Mouse (Mus musculus): ENCODE results near the gene Rufy1. TPM values are rescaled to one million over a fixed set of nuclear protein-coding genes. Genes with fewer than 3 reads are reported as not detected.
"Not testable (repeated sequence)": the region's sequence is repeated elsewhere in the genome, so short reads cannot be mapped to it uniquely, and the experiment has no call there.

The Rufy1 gene
- total and polyA plus RNA-seq, 2 experiments from 2014 or later: 11.3 to 19.9 TPM

DNA sequence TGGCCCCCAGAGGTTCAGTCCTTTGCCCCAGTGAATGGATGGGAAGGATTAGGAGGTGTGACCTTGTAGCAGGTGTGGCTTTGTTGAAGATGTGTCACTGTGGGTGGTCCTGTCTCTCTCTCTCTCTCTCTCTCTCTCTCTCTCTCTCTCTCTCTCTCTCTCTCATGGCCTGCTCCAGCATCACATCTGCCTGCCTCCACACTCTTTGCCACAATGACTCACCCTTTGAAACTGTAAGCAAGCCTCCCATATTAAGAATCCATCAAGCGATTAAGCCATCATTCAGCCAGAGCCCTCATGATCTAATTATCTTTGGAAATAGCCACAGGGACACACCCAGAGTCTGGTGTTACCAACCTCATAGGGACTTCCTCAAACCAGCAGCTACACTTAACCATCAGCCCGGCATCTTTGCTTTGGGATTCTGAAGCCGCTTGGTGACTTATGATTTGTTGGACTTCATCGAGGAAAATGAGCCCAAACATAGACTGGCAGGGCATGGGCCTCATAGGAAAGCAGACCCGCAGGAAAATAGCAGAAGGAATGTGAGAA, 61.5 kb downstream of the Rufy1 start:
- no peak overlapping the region for H3K9ac ChIP-seq (replicated peaks; ENCODE audit: low read length, poor library complexity, severe bottlenecking)
- DNase-seq (ENCODE audit: low spot score) (no peak), ATAC-seq (ENCODE audit: low FRiP score) (no peak)
- no peaks in the 10 kb centered on the region for H3K36me3 ChIP-seq (ENCODE audit: insufficient read depth, low read length)
- H3K4me3 ChIP-seq (ENCODE audit: low read depth, low read length): no peak overlapping the region
- no peak overlapping the region for H3K27ac ChIP-seq (ENCODE audit: low read depth, low read length)
- no peaks in the 10 kb centered on the region for H3K4me1 ChIP-seq (ENCODE audit: insufficient read depth, low read length)
- no peaks in the 10 kb centered on the region for H3K9me3 ChIP-seq (ENCODE audit: low read length)
- TF ChIP-seq CTCF (IDR thresholded peaks at IDR 0.05): no peak
- no peak overlapping the region for H3K4me2 ChIP-seq (ENCODE audit: low read depth, low read length, poor library complexity, severe bottlenecking)
- no peaks in the 10 kb centered on the region for H3K27me3 ChIP-seq (ENCODE audit: insufficient read depth, low read length)
- WGBS: 89% methylated on average over 5 of the region's 5 CpGs

GRCm38 (mm10) chr11:50367531-50367930, 63.4 kb downstream of the Rufy1 start:
- DNase-seq (ENCODE audit: low spot score) (no peak), ATAC-seq (ENCODE audit: low FRiP score) (no peak)
- Histone ChIP-seq H3K4me1 (ENCODE audit: insufficient read depth, low read length) (no peaks in the 10 kb centered on the region), H3K4me3 (ENCODE audit: low read depth, low read length) (no peak overlapping the region), H3K9me3 (ENCODE audit: low read length) (no peaks in the 10 kb centered on the region), H3K4me2 (ENCODE audit: low read depth, low read length, poor library complexity, severe bottlenecking) (no peak overlapping the region), H3K36me3 (ENCODE audit: insufficient read depth, low read length) (no peaks in the 10 kb centered on the region), H3K27ac (ENCODE audit: low read depth, low read length) (no peak overlapping the region), H3K9ac (replicated peaks; ENCODE audit: low read length, poor library complexity, severe bottlenecking) (no peak overlapping the region), H3K27me3 (ENCODE audit: insufficient read depth, low read length) (no peaks in the 10 kb centered on the region)
- TF ChIP-seq CTCF (IDR thresholded peaks at IDR 0.05): no peak
- WGBS: 91% methylated on average over 9 of the region's 9 CpGs

GRCm38 (mm10) chr11:50365322-50365721, 65.6 kb downstream of the Rufy1 start:
- no peak overlapping the region for H3K9ac ChIP-seq (replicated peaks; ENCODE audit: low read length, poor library complexity, severe bottlenecking)
- DNase-seq (ENCODE audit: low spot score) (no peak), ATAC-seq (ENCODE audit: low FRiP score) (no peak)
- TF ChIP-seq CTCF (IDR thresholded peaks at IDR 0.05): no peak
- H3K4me2 ChIP-seq (ENCODE audit: low read depth, low read length, poor library complexity, severe bottlenecking): no peak overlapping the region
- H3K4me1 ChIP-seq (ENCODE audit: insufficient read depth, low read length): no peaks in the 10 kb centered on the region
- H3K27me3 ChIP-seq (ENCODE audit: insufficient read depth, low read length): no peaks in the 10 kb centered on the region
- H3K27ac ChIP-seq (ENCODE audit: low read depth, low read length): no peak overlapping the region
- no peaks in the 10 kb centered on the region for H3K9me3 ChIP-seq (ENCODE audit: low read length)
- no peak overlapping the region for H3K4me3 ChIP-seq (ENCODE audit: low read depth, low read length)
- no peaks in the 10 kb centered on the region for H3K36me3 ChIP-seq (ENCODE audit: insufficient read depth, low read length)

DNA sequence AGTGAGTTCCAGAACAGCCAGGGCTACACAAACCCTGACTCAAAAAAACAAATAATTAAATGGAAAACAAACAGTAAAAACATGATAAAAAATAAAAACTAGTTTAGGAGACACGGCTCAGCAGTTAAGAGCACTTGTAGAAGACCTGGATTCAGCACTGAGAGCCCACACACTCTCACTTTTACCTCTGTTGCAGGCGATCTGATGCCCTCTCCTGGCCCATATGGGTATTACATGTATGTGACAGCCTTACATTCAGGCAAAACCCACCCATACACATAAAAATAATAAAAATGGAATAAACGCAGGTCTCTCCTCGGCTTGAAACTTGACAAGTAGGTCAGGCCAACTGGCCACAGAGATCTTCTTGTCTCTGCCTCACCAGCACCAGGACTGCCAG, 66.4 kb downstream of the Rufy1 start:
- Histone ChIP-seq H3K36me3 (ENCODE audit: insufficient read depth, low read length) (no peaks in the 10 kb centered on the region), H3K9me3 (ENCODE audit: low read length) (no peaks in the 10 kb centered on the region), H3K4me3 (ENCODE audit: low read depth, low read length) (no peak overlapping the region), H3K27ac (ENCODE audit: low read depth, low read length) (no peak overlapping the region), H3K27me3 (ENCODE audit: insufficient read depth, low read length) (no peaks in the 10 kb centered on the region), H3K9ac (replicated peaks; ENCODE audit: low read length, poor library complexity, severe bottlenecking) (no peak overlapping the region), H3K4me2 (ENCODE audit: low read depth, low read length, poor library complexity, severe bottlenecking) (no peak overlapping the region), H3K4me1 (ENCODE audit: insufficient read depth, low read length) (no peaks in the 10 kb centered on the region)
- WGBS: 5% methylated on average over 4 of the region's 4 CpGs
- DNase-seq (ENCODE audit: low spot score) (peak; percentile 86), ATAC-seq (ENCODE audit: low FRiP score) (0 out of 2 replicates have a peak, but pooled peaks have one; percentile 28)
- peak; percentile 94 for TF ChIP-seq CTCF (IDR thresholded peaks at IDR 0.05)

DNA sequence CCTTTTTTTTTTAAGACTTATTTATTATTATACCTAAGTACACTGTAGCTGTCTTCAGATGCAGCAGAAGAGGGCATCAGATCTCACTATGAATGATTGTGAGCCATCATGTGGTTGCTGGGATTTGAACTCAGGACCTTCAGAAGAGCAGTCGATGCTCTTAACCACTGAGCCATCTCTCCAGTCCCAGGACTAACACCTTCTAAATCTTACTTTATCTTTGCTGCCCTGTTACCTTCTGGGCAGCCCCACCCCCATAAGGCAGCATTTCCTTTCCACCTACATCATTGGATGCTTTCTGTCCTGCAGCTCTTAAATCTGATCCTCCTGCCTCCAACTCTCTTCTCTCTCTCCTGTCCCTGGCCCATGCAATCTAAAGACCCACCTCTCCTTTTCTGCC, 69.6 kb downstream of the Rufy1 start:
- H3K4me3 ChIP-seq (ENCODE audit: low read depth, low read length); H3K4me1 ChIP-seq (ENCODE audit: insufficient read depth, low read length); ATAC-seq (ENCODE audit: low FRiP score); H3K36me3 ChIP-seq (ENCODE audit: insufficient read depth, low read length); H3K27ac ChIP-seq (ENCODE audit: low read depth, low read length); H3K4me2 ChIP-seq (ENCODE audit: low read depth, low read length, poor library complexity, severe bottlenecking); H3K27me3 ChIP-seq (ENCODE audit: insufficient read depth, low read length); H3K9ac ChIP-seq (replicated peaks; ENCODE audit: low read length, poor library complexity, severe bottlenecking); H3K9me3 ChIP-seq (ENCODE audit: low read length); DNase-seq (ENCODE audit: low spot score): not testable (repeated sequence)
- WGBS: 73% methylated on average over 1 of the region's 1 CpGs

DNA sequence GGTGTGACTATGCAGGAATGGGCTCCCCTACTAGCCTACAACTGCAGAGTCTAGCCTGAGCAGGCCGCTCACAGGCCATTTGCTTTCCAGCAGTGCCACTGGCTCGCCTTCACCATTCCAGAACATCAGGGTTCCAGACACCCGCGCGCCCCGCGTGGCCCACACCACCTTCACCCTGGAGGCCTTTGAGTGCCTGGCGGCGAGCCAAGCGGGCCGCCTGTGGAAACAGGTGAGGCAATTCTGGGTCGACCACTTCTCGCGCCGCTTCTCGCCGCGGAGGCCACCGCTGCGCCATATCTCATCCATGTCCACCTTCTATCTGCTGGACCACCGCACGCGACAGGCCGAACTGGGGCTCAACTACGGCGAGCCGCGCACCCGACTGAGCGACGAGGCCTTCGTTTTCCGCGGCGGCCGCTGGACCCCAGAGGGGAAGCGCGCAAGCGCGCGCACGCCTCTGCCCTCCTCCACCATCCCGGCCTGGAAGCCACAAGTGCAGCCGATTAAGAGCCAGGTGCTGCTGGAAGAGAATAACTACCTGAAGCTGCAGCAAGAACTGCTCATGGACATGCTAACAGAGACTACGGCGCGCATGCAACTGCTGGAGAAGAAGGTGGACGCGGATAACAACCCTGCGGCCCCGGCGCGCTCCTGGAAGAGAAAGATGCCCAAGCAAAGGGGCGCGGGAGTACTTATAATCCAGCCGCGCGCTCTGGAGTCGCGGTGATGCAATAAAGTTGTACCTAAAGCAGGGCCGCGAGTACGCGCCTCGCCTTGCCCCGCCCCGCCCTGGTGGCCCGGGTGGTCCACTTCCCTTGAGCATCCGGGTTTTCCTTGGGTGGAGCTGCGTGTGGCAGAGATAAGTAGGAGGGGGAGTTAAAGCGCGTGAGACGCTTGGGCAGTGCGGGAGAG, 71.7 kb downstream of the Rufy1 start:
- no peaks in the 10 kb centered on the region for H3K9me3 ChIP-seq (ENCODE audit: low read length)
- H3K4me3 ChIP-seq (ENCODE audit: low read depth, low read length): peak overlapping the region; percentile 53
- no peaks in the 10 kb centered on the region for H3K27me3 ChIP-seq (ENCODE audit: insufficient read depth, low read length)
- no peaks in the 10 kb centered on the region for H3K4me1 ChIP-seq (ENCODE audit: insufficient read depth, low read length)
- H3K4me2 ChIP-seq (ENCODE audit: low read depth, low read length, poor library complexity, severe bottlenecking): peak overlapping the region; percentile 93
- DNase-seq (ENCODE audit: low spot score) (peak; percentile 79), ATAC-seq (ENCODE audit: low FRiP score) (peak; percentile 82)
- WGBS: 1% methylated on average over 74 of the region's 74 CpGs
- H3K36me3 ChIP-seq (ENCODE audit: insufficient read depth, low read length): no peaks in the 10 kb centered on the region
- H3K27ac ChIP-seq (ENCODE audit: low read depth, low read length): peak overlapping the region; percentile 86
- peak overlapping the region; percentile 70 for H3K9ac ChIP-seq (replicated peaks; ENCODE audit: low read length, poor library complexity, severe bottlenecking)
- TF ChIP-seq CTCF (IDR thresholded peaks at IDR 0.05): peak; percentile 21
